Mouse (Mus musculus): ENCODE measurements at regions not wholly inside any gene's neighbourhood (a gene's known extent, or its start where the extent isn't known, plus 50 kb on each side); places are given as distances from the start of the nearest gene placed in this dataset.

DNA sequence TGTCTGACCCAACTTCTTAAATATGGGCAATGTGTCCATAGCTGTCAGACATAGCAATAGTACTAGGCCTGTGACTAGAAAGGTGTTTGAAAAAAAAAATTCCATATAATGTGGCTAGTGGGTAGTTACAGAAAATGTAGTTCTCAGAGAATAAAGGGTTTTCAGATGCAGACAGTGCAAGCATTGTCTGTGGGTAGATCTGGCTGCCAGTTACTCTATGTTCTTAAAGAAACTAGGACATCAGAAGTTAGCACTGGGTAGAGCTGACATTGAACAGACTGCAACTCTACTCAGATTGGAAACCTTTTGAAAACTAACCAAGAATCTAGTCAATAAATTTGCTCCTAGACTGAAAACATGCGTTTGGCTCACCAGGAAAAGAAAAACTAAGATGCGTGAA is 154.5 kb upstream of the Negr1 start:
- ATAC-seq (ENCODE audit: insufficient number of reproducible peaks, low FRiP score, low TSS enrichment) = no peak

DNA sequence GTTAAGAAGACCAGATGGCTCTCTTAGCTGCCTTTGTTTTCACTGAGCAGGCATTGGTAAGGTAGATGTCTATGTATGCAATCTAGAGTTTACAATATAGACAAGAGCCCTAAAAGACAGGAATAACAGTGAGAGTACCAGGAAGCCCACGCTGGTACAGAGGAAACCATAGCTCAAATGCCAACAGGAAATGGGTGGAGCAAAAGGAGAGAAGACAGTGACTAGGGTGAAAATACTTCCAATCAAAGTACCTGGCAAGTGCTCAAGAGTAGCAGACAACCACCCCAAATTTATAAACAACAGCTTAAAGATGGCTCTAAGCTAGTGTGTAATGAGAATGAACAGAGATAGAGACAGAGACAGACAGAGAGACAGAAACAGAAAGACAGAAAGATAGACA is 151.5 kb upstream of the Negr1 start:
- ATAC-seq (ENCODE audit: insufficient number of reproducible peaks, low FRiP score, low TSS enrichment) = no peak

DNA sequence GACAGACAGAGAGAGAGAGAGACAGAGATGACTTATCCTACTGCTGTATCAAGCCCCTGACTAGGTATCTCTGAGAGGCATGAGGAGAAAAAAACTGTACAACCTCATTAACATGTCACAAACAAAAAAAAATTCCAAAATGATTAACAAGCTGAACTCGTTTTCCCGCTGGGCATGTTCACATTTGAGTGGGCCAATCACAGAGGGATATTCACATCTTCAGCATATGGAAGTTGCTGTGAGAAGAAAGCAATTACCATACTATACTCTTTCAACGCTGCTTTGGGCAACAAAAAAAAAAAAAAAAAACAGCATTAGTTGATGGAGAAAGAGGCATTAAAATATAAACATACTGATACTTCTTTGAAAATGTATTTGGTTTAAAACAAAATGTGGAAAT is 148.8 kb upstream of the Negr1 start:
- no peak for ATAC-seq (ENCODE audit: insufficient number of reproducible peaks, low FRiP score, low TSS enrichment)

DNA sequence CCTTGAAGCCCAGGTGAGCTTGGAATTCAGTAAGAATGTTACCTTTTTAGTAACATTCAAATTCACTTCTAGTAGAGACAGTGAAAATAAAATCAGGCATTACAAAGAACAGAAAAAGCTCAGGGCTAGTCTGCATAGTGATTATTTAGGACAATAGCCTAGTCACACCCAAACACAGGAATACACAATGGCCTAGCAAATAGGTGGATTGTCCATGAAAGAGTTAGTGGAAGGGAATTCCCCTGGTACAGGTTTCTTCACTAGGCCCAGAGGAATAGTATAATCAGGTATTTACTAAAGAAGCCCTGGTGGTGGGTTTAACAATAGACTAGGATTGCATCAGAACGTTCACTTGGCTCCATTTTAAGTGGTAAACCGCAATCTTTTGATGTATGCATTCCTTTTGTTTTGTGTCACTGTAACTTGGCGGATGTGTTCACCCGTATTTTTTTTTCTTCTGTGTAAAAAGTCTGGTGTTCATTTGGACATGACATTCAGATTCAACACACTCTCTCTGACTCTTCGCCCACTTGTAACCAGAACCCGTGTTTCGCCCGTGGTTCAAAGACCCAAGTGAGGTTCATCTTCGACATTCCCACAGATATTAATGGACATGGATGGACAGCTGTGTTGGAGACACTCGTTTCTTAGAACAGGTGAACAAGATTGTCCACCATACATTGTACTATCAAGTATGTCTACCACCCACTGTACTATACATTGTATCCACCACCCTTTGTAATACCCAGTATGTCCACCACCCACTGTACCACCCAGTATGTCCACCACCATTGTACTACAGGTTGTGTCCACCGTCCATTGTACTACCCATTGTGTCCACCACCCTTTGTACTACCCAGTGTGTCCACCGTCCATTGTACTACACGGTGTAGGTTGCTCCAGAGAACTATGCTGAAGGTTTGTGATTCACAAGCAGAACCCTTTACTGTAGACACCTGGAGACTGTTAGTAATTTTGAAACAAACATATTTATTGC is 146.9 kb upstream of the Negr1 start:
- ATAC-seq (ENCODE audit: insufficient number of reproducible peaks, low FRiP score, low TSS enrichment) = no peak

DNA sequence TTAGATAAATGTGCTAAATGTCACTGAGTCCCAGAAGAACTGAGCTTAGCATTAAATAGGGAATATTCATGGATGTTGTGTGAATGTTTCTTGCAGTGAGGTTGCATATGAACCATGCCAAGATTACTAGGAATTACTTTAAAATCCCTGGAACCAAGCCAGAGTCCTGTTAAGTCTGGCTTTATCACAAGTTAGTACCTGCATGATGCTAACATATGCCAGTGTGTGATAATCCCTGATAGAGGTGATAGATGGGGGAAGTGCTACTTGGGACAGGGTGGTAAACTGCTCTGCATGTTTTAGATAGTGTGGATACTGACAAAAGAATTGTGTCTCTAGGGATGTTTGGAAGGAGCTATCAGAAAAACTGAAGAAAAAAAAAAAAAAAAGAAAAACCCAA is 143.5 kb upstream of the Negr1 start:
- ATAC-seq (ENCODE audit: insufficient number of reproducible peaks, low FRiP score, low TSS enrichment) = no peak

DNA sequence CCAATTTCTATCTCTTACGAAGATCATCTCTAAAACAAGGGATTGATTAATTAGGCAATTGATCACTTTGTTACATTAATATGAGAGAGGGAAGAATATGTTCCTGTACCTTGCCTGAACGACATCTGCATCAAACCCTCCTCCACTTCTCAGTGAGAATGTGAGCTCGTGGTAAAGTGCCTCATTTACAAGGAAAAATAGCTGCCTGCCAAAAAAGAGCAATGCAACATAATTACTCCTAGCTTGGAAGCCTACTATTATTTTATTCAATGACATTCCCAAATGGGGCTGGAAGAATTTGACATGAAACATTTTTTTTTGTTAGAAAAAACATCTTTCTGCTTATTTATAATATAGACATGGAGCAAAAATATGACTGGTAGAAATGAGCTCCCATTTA is 138.5 kb upstream of the Negr1 start:
- ATAC-seq (ENCODE audit: insufficient number of reproducible peaks, low FRiP score, low TSS enrichment) = no peak

DNA sequence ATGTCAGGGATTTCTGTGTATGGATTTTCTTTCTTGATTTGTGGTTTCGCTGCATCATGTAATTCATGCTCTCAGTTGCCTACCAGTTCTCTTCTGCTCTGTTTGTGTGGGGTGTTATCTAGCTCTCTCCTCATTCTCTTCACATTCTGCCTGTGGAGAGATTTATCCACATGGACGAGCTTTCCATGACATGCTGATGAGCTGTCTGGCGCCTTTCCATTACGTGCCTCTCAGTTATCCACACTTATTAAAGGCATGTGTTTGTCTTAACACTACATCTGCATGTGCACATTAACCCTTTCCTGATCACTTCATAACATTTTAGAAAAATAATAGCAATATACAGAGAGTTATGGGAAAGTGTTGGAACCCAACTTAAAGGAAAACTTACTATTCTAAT is 106.6 kb upstream of the Negr1 start:
- no peak for ATAC-seq (ENCODE audit: insufficient number of reproducible peaks, low FRiP score, low TSS enrichment)

DNA sequence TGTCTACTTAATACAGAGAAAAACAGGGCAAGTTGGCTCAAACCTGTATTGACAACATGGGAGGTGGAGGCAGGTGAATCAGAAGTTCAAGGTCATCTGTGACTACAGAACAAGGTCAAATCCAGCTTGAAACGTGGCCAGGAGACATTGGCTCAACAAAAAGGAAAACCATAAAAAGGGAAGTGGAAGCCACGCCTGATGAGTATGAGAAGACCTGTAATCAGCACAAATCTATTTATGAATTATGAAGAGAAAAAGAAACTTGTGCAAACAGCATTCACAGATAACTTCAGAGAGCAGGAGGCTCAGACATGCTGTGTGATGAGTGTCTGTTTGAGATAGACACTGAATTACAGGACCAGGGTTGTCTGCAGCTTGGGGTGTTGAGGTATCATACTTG is 98.3 kb upstream of the Negr1 start:
- ATAC-seq (ENCODE audit: insufficient number of reproducible peaks, low FRiP score, low TSS enrichment) = no peak

DNA sequence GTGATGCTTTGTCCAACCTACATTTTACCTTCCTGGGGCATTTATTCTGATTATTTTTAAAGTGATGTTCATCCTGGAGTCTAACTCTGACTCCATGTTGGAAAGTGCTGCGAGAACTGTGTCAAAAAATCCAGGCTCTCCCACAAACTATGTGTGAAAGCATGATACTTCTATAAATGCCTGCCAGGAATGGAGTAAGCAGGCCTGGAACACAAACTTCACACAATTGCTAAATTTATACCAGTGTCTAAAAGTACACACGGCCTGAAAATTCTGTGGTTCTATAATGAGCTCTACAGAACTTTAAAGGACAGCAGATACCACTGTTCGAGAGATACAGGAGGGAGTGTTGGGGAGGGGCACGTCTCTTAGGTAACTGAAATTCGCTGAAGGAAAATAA is 96.0 kb upstream of the Negr1 start:
- no peak for ATAC-seq (ENCODE audit: insufficient number of reproducible peaks, low FRiP score, low TSS enrichment)

DNA sequence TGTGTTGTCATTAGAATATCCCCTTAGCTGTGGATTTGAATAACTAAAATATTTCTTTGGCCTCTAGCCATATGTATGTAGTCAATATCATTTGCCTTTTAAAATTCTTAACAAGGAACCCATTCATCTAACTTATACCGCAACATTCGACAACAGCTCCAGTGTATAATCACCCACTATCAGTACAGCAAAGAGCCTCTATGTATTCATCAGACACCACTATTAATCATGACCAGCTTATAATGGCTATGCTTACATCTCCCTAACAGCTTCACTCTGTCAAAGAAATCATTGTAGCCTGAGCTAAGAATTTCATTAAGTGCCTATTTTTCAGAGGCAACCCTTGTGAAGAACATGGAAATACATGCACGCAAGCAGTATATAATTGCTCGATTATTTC is 88.9 kb upstream of the Negr1 start:
- ATAC-seq (ENCODE audit: insufficient number of reproducible peaks, low FRiP score, low TSS enrichment) = no peak

Data from cerebellum, adult (tissue).